Mouse (Mus musculus) granulocyte monocyte progenitor cell, adult 5-6 weeks (primary cell): ENCODE measurements around the gene Brd7. TPM values are rescaled to one million over a fixed set of nuclear protein-coding genes. Genes with fewer than 3 reads are reported as not detected.

Experiments
- ATAC-seq: replicated peaks from 2 replicates; pipeline ENCODE4 v1.8.0; 2016; ENCODE audit warnings: mild to moderate bottlenecking, moderate TSS enrichment, inconsistent platforms; ENCODE audit not compliant: poor library complexity, severe bottlenecking
- total RNA-seq, 2 experiments: library from RNA; stranded (forward) in 1 of 2; stranded (reverse) in 1 of 2; fragments of 200-712, 200-1000 nt in 1 of 2; fragments of >200 nt in 1 of 2; fragmentation: Nextera tagmentation in 1 of 2; gene quantifications; 2 replicates each; pipeline ENCODE4 v1.2.3; 2014 to 2017

Brd7 gene
- total RNA-seq, 2 experiments from 2014 or later = 74.2 to 75.7 TPM

GRCm38 (mm10) chr8:88288622-88289242, 73.3 kb downstream of the Brd7 start:
- ATAC-seq = peak; percentile 72

- no peak for ATAC-seq
These were observed 75.5 kb downstream of the Brd7 start for GRCm38 (mm10) chr8:88286421-88286960.

GRCm38 (mm10) chr8:88285469-88286356, 76.3 kb downstream of the Brd7 start:
- no peak for ATAC-seq

- no peak for ATAC-seq
These were observed 77.3 kb downstream of the Brd7 start for GRCm38 (mm10) chr8:88284738-88285137.

GRCm38 (mm10) chr8:88283243-88284115, 78.5 kb downstream of the Brd7 start:
- no peak for ATAC-seq

GRCm38 (mm10) chr8:88282684-88283083, 79.3 kb downstream of the Brd7 start:
- peak; percentile 85 for ATAC-seq

Other genes with a start within 250 kb of the Brd7 start
- gene Cnep1r1, start 243.4 kb downstream of the Brd7 start, total RNA-seq (2014; fragmentation: Nextera tagmentation) = 52.7 and 53.4 TPM in 2 replicates
- 8.0 and 9.4 TPM in 2 replicates for gene Cnep1r1, start 243.4 kb downstream of the Brd7 start, total RNA-seq (2017)
- 40.6 and 49.3 TPM in 2 replicates for gene Heatr3, start 224.3 kb downstream of the Brd7 start, total RNA-seq (2014; fragmentation: Nextera tagmentation)
- 40.9 and 52.5 TPM in 2 replicates for gene Heatr3, start 224.3 kb downstream of the Brd7 start, total RNA-seq (2017)
- 34.4 and 41.3 TPM in 2 replicates for gene Tent4b, start 163.0 kb downstream of the Brd7 start, total RNA-seq (2014; fragmentation: Nextera tagmentation)
- gene Tent4b, start 163.0 kb downstream of the Brd7 start, total RNA-seq (2017) = 34.6 and 37.6 TPM in 2 replicates
- gene Adcy7, start 89.8 kb downstream of the Brd7 start, total RNA-seq (2014; fragmentation: Nextera tagmentation) = 41.0 and 43.7 TPM in 2 replicates
- 32.9 and 35.0 TPM in 2 replicates for gene Adcy7, start 89.8 kb downstream of the Brd7 start, total RNA-seq (2017)
- gene Nkd1, start 159.2 kb upstream of the Brd7 start, total RNA-seq (2014; fragmentation: Nextera tagmentation) = 0.73 TPM in 1 of 2 replicates, not detected in the other
- gene Nkd1, start 159.2 kb upstream of the Brd7 start, total RNA-seq (2017) = 0.10 and 0.13 TPM in 2 replicates